Mouse (Mus musculus): ENCODE data around the gene Rlim. TPM values are rescaled to one million over a fixed set of nuclear protein-coding genes. Genes with fewer than 3 reads are reported as not detected.

Rlim gene
- polyA plus RNA-seq, 1 experiment from 2014 or later = 11.8 TPM

GRCm38 (mm10) chrX:103914790-103915189 lies 66.3 kb downstream of the Rlim start:
- no peak for ATAC-seq (ENCODE audit: low read depth)
- 11% methylated on average over 3 of the region's 3 CpGs for WGBS (ENCODE audit: insufficient replicate concordance)
- peaks cover 6% of the 10 kb centered on the region for H3K27me3 ChIP-seq (ENCODE audit: control insufficient read depth, insufficient read depth, low read depth, low read length)
- H3K36me3 ChIP-seq (ENCODE audit: control insufficient read depth, insufficient read depth) = no peaks in the 10 kb centered on the region
- H3K27ac ChIP-seq (ENCODE audit: low read length) = no peak overlapping the region
- no peak overlapping the region for H3K4me2 ChIP-seq (ENCODE audit: low read depth, low read length)
- no peak overlapping the region for H3K4me3 ChIP-seq (ENCODE audit: low read depth, low read length)
- no peaks in the 10 kb centered on the region for H3K9me3 ChIP-seq (replicated peaks; ENCODE audit: control insufficient read depth, low read length)
- no peaks in the 10 kb centered on the region for H3K4me1 ChIP-seq (ENCODE audit: control insufficient read depth, low read depth, low read length)
- H3K9ac ChIP-seq (ENCODE audit: low read depth, low read length) = no peak overlapping the region

Other genes starting within 250 kb of the Rlim start
- 8.5 and 11.9 TPM in 2 replicates for gene Slc16a2, start 159.3 kb downstream of the Rlim start, polyA plus RNA-seq (2015; fragmentation: Nextera tagmentation; extraction: Ambion mirVana)
- gene Nexmif, start 219.9 kb upstream of the Rlim start, polyA plus RNA-seq (2015; fragmentation: Nextera tagmentation; extraction: Ambion mirVana) = 0.02 and 0.04 TPM in 2 replicates

Data from liver, embryonic 16.5 days (tissue).